Mouse (Mus musculus): Measurements from ENCODE around the gene Helq. TPM values are rescaled to one million over a fixed set of nuclear protein-coding genes. Genes with fewer than 3 reads are reported as not detected.

Gene Helq
- total RNA-seq, 1 experiment from 2014 or later: 23.6 TPM

Other genes starting within 250 kb of the Helq start
- gene Plac8, start 226.4 kb downstream of the Helq start, total RNA-seq (2017): 1,717 and 2,144 TPM in 2 replicates
- 33.9 and 37.5 TPM in 2 replicates for gene Coq2, start 123.5 kb downstream of the Helq start, total RNA-seq (2017)
- 11.8 and 16.7 TPM in 2 replicates for gene Hpse, start 78.9 kb downstream of the Helq start, total RNA-seq (2017)
- 166 and 196 TPM in 2 replicates for gene Mrps18c, start within 50 bp of the Helq start, total RNA-seq (2017)
- 39.5 and 58.5 TPM in 2 replicates for gene Abraxas1, start 22.4 kb upstream of the Helq start, total RNA-seq (2017)
- gene Gpat3, start 47.1 kb upstream of the Helq start, total RNA-seq (2017): not detected in 2 replicates

All from common myeloid progenitor, adult 5-6 weeks (primary cell).